Mouse (Mus musculus) splenic B cell, adult 2 months (primary cell): ENCODE data around the gene Cd47.

ENCODE experiments used
- DNase-seq: peaks from one replicate; pipeline ENCODE4 v3.0.0-alpha.2; 2011; ENCODE audit warnings: low read depth, low spot score
- H3K27me3 ChIP-seq: 2 replicates; pipeline ENCODE4 v1.6.1; 2012; ENCODE audit warnings: mild to moderate bottlenecking, low read length, moderate library complexity, mixed read lengths; ENCODE audit not compliant: control insufficient read depth, poor library complexity, insufficient read depth, severe bottlenecking
- H3K36me3 ChIP-seq: 2 replicates; pipeline ENCODE4 v1.6.1; 2012; ENCODE audit warnings: mild to moderate bottlenecking, low read length, moderate library complexity, mixed read lengths; ENCODE audit not compliant: control insufficient read depth, poor library complexity, insufficient read depth, severe bottlenecking

Gene Cd47

DNA sequence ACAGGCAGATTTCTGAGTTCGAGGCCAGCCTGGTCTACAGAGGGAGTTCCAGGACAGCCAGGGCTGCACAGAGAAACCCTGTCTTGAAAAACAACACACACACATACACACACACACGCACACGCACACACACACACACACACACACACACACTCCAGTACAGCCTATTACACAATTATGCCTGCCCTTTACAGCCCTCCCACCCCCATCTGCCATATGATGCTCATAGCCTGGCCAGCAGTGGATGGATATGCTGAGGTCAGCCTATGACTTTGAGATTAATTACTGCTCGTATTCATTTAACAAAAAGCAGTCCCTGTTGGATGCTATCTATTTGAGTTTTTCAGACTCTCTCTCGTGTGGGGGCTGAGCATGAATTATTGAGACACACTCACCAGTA, 144.8 kb downstream of the Cd47 start:
- DNase-seq: no peak
- no peaks in the 10 kb centered on the region for H3K36me3 ChIP-seq
- no peaks in the 10 kb centered on the region for H3K27me3 ChIP-seq

GRCm38 (mm10) chr16:49947049-49947448, 146.7 kb downstream of the Cd47 start:
- H3K36me3 ChIP-seq: no peaks in the 10 kb centered on the region
- no peaks in the 10 kb centered on the region for H3K27me3 ChIP-seq
- no peak for DNase-seq

DNA sequence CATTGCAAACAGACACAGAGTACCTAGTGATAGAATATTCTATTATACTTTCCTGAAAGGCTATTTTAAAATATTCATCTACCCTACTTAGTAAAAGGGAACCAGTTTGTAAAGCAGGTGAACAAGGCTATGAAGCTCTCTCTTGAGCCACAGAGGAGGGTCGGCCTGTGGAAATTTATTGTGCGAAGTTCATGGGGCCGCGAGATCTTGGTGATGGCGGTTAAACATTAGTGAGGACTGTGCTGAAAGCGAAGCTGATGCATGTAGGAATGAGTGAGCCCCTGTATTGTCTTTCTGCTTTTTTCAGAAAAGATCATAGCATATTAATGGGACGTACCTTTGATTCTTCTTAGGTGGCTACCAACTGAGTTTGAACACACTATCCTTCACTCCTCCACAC, 147.3 kb downstream of the Cd47 start:
- no peaks in the 10 kb centered on the region for H3K36me3 ChIP-seq
- DNase-seq: no peak
- H3K27me3 ChIP-seq: no peaks in the 10 kb centered on the region

DNA sequence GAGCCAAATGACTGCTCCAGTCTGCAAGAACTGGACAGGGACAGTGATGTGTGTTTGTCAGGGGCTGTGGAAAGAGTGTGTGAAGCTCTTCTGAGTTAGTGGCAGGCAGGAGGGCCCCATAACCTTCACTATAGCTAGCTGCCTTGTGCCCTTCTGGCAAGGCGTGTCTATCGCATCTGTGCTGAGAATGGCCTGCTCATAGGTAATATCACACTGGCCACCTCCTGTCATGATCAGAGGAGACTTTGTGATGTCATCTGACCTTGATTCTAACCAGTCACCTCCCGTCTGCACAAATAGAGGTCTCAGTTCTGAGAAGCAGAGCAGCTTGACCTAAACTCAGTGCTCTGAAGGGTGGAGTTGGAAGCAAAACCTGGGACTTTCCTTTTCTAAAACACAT, 148.0 kb downstream of the Cd47 start:
- Histone ChIP-seq H3K27me3 (no peaks in the 10 kb centered on the region), H3K36me3 (no peaks in the 10 kb centered on the region)
- no peak for DNase-seq

DNA sequence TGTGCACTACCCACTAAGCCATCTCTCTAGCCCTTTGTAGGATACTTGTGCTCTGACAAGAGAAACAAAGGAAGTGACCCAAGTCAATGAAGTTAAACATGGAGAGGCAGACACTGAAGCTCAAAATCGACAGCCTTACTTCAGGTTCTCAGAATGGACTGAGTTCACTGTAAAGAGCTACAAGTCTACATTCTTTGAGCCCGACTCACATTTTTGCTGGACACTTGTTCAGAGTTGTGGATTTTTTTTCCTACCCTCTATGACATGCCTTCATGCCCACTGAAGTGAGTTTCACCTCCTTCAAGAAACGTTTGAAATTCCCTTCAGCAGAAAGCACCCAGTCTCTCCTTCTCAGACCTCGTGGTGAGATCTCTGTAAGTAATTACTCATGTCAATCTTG, 148.9 kb downstream of the Cd47 start:
- DNase-seq: no peak
- no peaks in the 10 kb centered on the region for H3K36me3 ChIP-seq
- H3K27me3 ChIP-seq: no peaks in the 10 kb centered on the region

DNA sequence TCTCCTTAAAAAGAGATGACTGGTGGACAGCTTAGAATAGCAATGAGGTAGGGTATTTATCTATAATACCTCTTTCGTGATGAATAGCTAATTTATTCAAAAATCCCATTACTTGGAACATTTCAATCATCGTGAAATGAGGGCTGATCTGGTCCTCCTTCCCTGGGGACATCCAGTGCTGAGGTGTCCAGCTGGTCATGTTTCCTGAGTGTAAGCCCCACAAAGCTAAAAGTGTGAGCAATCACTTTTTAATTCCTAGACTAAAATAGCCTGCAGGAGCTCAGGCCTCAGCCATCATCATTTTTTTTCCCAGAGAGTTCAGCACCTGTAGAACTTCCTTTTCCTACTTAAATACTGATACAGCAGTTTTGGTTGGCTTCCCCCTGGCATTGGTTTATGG, 150.0 kb downstream of the Cd47 start:
- Histone ChIP-seq H3K27me3 (no peaks in the 10 kb centered on the region), H3K36me3 (no peaks in the 10 kb centered on the region)
- no peak for DNase-seq

DNA sequence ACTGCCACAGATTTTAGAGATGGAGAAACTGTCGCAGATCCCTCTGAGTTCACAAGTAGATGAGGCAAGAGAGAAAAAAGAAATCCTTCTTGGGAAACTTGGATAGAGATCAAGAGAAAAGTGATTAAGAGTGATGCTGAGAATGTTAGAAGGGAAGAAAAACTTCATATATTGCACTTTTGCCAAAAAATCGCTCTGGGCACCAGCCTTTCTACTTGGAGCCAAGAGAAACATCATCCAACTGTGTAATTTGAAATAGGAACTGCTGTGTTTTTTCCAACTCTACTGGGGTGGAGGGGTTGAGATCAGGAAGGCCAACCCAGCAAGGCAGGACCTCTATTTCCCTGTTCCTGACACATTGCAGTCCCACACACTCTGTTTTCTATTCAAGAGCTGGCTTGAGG, 151.0 kb downstream of the Cd47 start:
- no peaks in the 10 kb centered on the region for H3K36me3 ChIP-seq
- DNase-seq: no peak
- no peaks in the 10 kb centered on the region for H3K27me3 ChIP-seq

DNA sequence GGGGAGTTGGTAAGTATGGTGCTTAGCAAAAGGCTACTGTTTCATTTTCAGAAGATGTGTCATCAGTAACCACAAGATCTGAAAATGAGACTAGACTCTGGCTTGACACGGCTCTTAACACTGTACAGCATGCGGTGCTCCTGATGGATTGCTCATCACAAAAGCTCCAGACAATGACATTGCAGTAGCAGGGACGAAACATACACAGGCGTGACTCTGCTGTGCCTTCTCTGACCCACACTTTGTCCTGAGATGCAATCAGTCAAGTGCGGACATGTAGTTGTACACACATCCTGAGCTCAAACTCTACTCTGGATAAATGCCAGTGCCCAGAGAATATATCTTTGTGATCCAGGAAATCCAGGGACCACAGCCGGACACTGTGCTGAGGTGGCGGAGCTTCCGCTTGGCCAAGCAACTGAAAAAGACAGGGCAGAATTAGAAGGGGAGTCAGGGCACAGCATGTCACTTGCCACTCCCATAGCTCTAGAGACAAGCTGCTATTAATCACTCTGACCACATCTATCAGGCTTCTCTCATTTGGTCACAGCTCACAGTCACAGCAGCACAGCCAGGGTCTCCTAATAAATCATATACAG, 151.7 kb downstream of the Cd47 start:
- no peaks in the 10 kb centered on the region for H3K27me3 ChIP-seq
- H3K36me3 ChIP-seq: no peaks in the 10 kb centered on the region
- no peak for DNase-seq

DNA sequence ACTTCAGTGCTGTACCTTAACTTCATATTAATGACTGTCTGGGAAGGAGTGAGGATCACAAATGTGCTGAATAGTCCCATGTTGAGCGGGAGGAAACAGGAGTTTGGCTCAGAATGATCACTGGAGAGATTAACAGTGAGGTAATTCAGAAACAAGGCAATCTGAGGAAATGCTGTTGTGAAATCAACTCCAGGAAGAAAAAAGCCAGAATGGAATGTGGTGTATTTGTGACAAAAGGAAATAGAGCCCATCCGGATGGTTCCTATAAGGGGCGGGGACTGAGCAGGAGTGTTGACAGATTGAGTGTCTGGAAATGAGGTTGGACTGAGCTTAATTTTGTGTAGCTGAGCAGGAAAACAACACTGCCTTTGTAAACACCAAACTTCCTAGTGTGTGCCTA, 153.5 kb downstream of the Cd47 start:
- no peaks in the 10 kb centered on the region for H3K27me3 ChIP-seq
- DNase-seq: no peak
- H3K36me3 ChIP-seq: no peaks in the 10 kb centered on the region

DNA sequence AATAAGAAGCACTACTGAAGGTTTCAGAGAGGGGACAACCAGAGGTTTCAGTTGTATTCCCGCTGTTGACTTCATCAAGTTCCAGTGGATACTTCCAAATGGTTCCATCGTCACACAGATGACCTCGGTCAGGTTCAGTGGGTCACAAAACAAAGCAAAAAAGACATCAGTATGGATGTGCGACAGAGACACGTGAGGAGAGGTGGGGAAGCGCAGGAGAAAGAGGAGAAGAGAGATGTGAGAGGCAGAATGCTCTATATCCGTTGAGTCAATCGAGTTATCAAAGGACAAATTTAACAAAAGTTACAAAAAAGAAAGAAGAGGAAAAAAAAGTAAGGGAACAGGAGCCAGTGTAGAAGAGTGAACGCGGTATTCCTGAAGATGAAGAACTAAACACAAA, 154.6 kb downstream of the Cd47 start:
- no peaks in the 10 kb centered on the region for H3K27me3 ChIP-seq
- DNase-seq: no peak
- no peaks in the 10 kb centered on the region for H3K36me3 ChIP-seq

GRCm38 (mm10) chr16:49955325-49955724, 155.0 kb downstream of the Cd47 start:
- Histone ChIP-seq H3K27me3 (no peaks in the 10 kb centered on the region), H3K36me3 (no peaks in the 10 kb centered on the region)
- DNase-seq: no peak

DNA sequence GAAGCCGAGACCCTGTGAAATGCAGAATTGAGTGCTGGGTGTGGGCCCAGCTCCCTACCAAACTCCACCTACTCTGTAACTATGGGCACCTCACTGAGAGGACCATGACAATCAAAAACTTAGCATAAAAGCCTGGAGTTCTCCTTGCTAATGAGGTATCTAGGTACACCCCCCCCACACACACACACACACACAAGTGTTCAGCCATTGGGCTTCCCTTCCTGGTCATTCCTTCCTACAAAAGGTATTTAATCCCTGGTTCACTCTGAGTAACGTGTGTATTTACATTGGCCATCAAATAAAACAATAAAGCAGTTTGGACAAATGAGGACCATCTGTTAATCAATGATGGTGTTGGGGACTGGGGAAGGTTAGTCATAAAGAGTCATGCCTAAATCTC, 155.6 kb downstream of the Cd47 start:
- no peaks in the 10 kb centered on the region for H3K36me3 ChIP-seq
- H3K27me3 ChIP-seq: no peaks in the 10 kb centered on the region
- DNase-seq: no peak

- Histone ChIP-seq H3K27me3 (no peaks in the 10 kb centered on the region), H3K36me3 (no peaks in the 10 kb centered on the region)
- DNase-seq: no peak
Observed at GRCm38 (mm10) chr16:49956531-49957302, 156.4 kb downstream of the Cd47 start.

GRCm38 (mm10) chr16:49958900-49959436, 158.6 kb downstream of the Cd47 start:
- no peaks in the 10 kb centered on the region for H3K36me3 ChIP-seq
- DNase-seq: no peak
- no peaks in the 10 kb centered on the region for H3K27me3 ChIP-seq

DNA sequence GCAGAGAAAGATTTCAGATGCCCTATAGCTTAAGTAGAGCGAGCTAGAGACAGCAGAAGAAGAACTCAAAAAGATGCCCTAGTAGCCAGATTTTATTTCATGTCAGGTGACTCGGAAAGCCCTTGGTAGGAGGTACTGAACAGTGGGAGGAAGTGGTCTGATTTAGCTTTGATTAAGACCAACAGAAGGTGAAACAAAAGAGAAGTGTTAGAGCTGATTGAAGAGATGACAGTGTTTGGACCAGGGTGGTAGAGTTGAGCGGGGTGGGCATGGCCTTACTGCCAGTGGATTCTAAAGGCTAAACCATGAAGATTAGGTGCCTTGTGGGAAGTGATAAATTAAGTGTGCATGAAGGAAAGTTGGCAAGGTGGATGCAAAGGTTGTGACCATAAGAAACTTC, 162.0 kb downstream of the Cd47 start:
- Histone ChIP-seq H3K27me3 (no peaks in the 10 kb centered on the region), H3K36me3 (no peaks in the 10 kb centered on the region)
- peak; percentile 52 for DNase-seq
